Mouse (Mus musculus) hindbrain, embryonic 14.5 days (tissue): ENCODE measurements around the gene 1700047I17Rik2. TPM values are rescaled to one million over a fixed set of nuclear protein-coding genes. Genes with fewer than 3 reads are reported as not detected.
"Not testable (repeated sequence)": the region's sequence is repeated elsewhere in the genome, so short reads cannot be mapped to it uniquely, and the experiment has no call there.

Source experiments
- ATAC-seq: fragments of 200-750 bp; cut with Nextera tagmentation; 2 replicates; pipeline ENCODE4 v1.8.0; 2017; ENCODE audit warnings: moderate number of reproducible peaks, mild to moderate bottlenecking, moderate TSS enrichment, moderate library complexity; ENCODE audit not compliant: low FRiP score
- DNase-seq: peaks from one replicate; pipeline ENCODE4 v3.0.0-alpha.2; 2015; ENCODE audit warnings: low spot score
- H3K27ac ChIP-seq: fragments of 300-500 bp; sonication (generic); 2 replicates; pipeline ENCODE4 v1.5.1; 2014; ENCODE audit warnings: mild to moderate bottlenecking, moderate library complexity
- H3K27me3 ChIP-seq: fragments of 300-500 bp; sonication (generic); 2 replicates; pipeline ENCODE4 v1.6.1; 2014; ENCODE audit warnings: mild to moderate bottlenecking, low read length, mixed read lengths; ENCODE audit not compliant: control insufficient read depth, insufficient read depth
- H3K36me3 ChIP-seq: fragments of 300-500 bp; sonication (generic); replicated peaks from 2 replicates; pipeline ENCODE4 v1.6.1; 2014; ENCODE audit not compliant: control insufficient read depth, insufficient read depth
- H3K4me1 ChIP-seq: fragments of 300-500 bp; sonication (generic); replicated peaks from 2 replicates; pipeline ENCODE4 v1.6.1; 2014; ENCODE audit warnings: antibody characterized with exemption, low read length, mixed read lengths; ENCODE audit not compliant: control insufficient read depth, insufficient read depth
- H3K4me2 ChIP-seq: fragments of 300-500 bp; sonication (generic); replicated peaks from 2 replicates; pipeline ENCODE4 v1.6.1; 2014; ENCODE audit warnings: mild to moderate bottlenecking, moderate library complexity
- H3K4me3 ChIP-seq: fragments of 300-500 bp; sonication (generic); replicated peaks from 2 replicates; pipeline ENCODE4 v1.5.1; 2014; ENCODE audit warnings: mild to moderate bottlenecking, low read length
- H3K9ac ChIP-seq: fragments of 300-500 bp; sonication (generic); 2 replicates; pipeline ENCODE4 v1.6.1; 2014
- H3K9me3 ChIP-seq: fragments of 300-500 bp; sonication (generic); 2 replicates; pipeline ENCODE4 v1.6.1; 2016; ENCODE audit warnings: low read length; ENCODE audit not compliant: control insufficient read depth
- whole genome bisulfite sequencing: fragments of 180-500 bp; shearing (Covaris S2); extraction: QIAGEN DNeasy Blood & Tissue Kit; methylation state at CpG from one replicate; pipeline ENCODE4 v1.1.7; 2014; 5-methylcytosine and 5-hydroxymethylcytosine counted together
- polyA plus RNA-seq: library from polyadenylated mRNA; unstranded; fragments of >200 nt; fragmentation: Nextera tagmentation; extraction: Ambion mirVana; gene quantifications from 2 replicates; pipeline ENCODE4 v1.2.1, GENCODE M21; 2014

1700047I17Rik2 gene
- polyA plus RNA-seq, 1 experiment from 2014 or later, result not detected

GRCm38 (mm10) chr12:55230520-55230861 lies 31.1 kb downstream of the 1700047I17Rik2 start:
- not testable (repeated sequence) for DNase-seq, H3K36me3 ChIP-seq, H3K9ac ChIP-seq, H3K4me1 ChIP-seq, H3K27ac ChIP-seq, H3K9me3 ChIP-seq, H3K27me3 ChIP-seq
- Histone ChIP-seq H3K4me3 (peak overlapping the region; percentile 29), H3K4me2 (peak overlapping the region; percentile 31; the same call in 1 of the 2 replicates)
- WGBS, result 0% methylated on average over 9 of the region's 25 CpGs
- peak; percentile 36 for ATAC-seq

GRCm38 (mm10) chr12:55242243-55242642 lies 42.9 kb downstream of the 1700047I17Rik2 start:
- H3K4me3 ChIP-seq, H3K36me3 ChIP-seq, H3K27ac ChIP-seq, DNase-seq, H3K4me2 ChIP-seq, H3K4me1 ChIP-seq, H3K9me3 ChIP-seq, H3K27me3 ChIP-seq, ATAC-seq, H3K9ac ChIP-seq: not testable (repeated sequence)
- no CpG with 5 or more reads among the region's 8 CpGs for WGBS

- H3K9ac ChIP-seq, H3K27ac ChIP-seq, H3K4me1 ChIP-seq, H3K9me3 ChIP-seq, H3K4me2 ChIP-seq, H3K4me3 ChIP-seq, ATAC-seq, DNase-seq, H3K27me3 ChIP-seq: not testable (repeated sequence)
- WGBS, result no CpG with 5 or more reads among the region's 8 CpGs
- peaks cover 25% of the 10 kb centered on the region for H3K36me3 ChIP-seq
Measured at GRCm38 (mm10) chr12:55261950-55262349, 62.6 kb downstream of the 1700047I17Rik2 start.

- not testable (repeated sequence) for H3K9me3 ChIP-seq, H3K9ac ChIP-seq, H3K4me3 ChIP-seq, H3K4me1 ChIP-seq, H3K4me2 ChIP-seq, H3K27ac ChIP-seq, DNase-seq, ATAC-seq, H3K27me3 ChIP-seq
- WGBS, result no CpG with 5 or more reads among the region's 5 CpGs
- H3K36me3 ChIP-seq, result peaks cover 13% of the 10 kb centered on the region
Measured at GRCm38 (mm10) chr12:55263385-55263784, 64.0 kb downstream of the 1700047I17Rik2 start.

Other genes starting within 250 kb of the 1700047I17Rik2 start
- not detected in 2 replicates for gene Gm20403, start 213.1 kb upstream of the 1700047I17Rik2 start, polyA plus RNA-seq
- gene Baz1a, start 185.2 kb upstream of the 1700047I17Rik2 start, polyA plus RNA-seq, result 4.5 and 6.5 TPM in 2 replicates
- gene 2700097O09Rik, start 119.5 kb upstream of the 1700047I17Rik2 start, polyA plus RNA-seq, result 26.6 and 27.5 TPM in 2 replicates
- gene Srp54a, start 119.3 kb upstream of the 1700047I17Rik2 start, polyA plus RNA-seq, result 210 and 219 TPM in 2 replicates
- gene Fam177a, start 75.1 kb upstream of the 1700047I17Rik2 start, polyA plus RNA-seq, result 57.2 and 63.6 TPM in 2 replicates
- gene Srp54b, start 44.5 kb upstream of the 1700047I17Rik2 start, polyA plus RNA-seq, result 70.5 and 73.5 TPM in 2 replicates
- gene Srp54c, start 30.6 kb downstream of the 1700047I17Rik2 start, polyA plus RNA-seq, result 80.3 and 91.3 TPM in 2 replicates
- gene 1110008L16Rik, start 100.0 kb downstream of the 1700047I17Rik2 start, polyA plus RNA-seq, result 7.9 and 10.7 TPM in 2 replicates
- gene Ppp2r3c, start 103.4 kb downstream of the 1700047I17Rik2 start, polyA plus RNA-seq, result 23.4 and 24.2 TPM in 2 replicates
- gene Psma6, start 184.6 kb downstream of the 1700047I17Rik2 start, polyA plus RNA-seq, result 403 and 442 TPM in 2 replicates